Mouse (Mus musculus): ENCODE measurements around the gene Dpep2nb. TPM values are rescaled to one million over a fixed set of nuclear protein-coding genes. Genes with fewer than 3 reads are reported as not detected.

The Dpep2nb gene
- 0.14 TPM in 1 of 2 replicates, not detected in the other for polyA plus RNA-seq (2015; fragmentation: Nextera tagmentation; extraction: Ambion mirVana)

- peaks cover 17% of the 10 kb centered on the region for H3K4me1 ChIP-seq
- ATAC-seq (ENCODE audit: low FRiP score): no peak
- H3K27ac ChIP-seq (replicated peaks): no peak within 1 kb of the TSS
- H3K9me3 ChIP-seq (replicated peaks): no peaks in the 10 kb centered on the region
- H3K27me3 ChIP-seq (replicated peaks): no peaks in the 10 kb centered on the region
- H3K36me3 ChIP-seq: no peaks in the 10 kb centered on the region
- H3K4me2 ChIP-seq: no peak within 1 kb of the TSS
- WGBS: 81% methylated on average over 4 of the region's 4 CpGs
- no peak within 1 kb of the TSS for H3K9ac ChIP-seq (replicated peaks)
- no peak within 1 kb of the TSS for H3K4me3 ChIP-seq (replicated peaks)
Observed at GRCm38 (mm10) chr8:106005875-106006274, at the start of gene Dpep2nb. Gene Dpep2nb (minus strand): TSS chr8:106005975.

- Histone ChIP-seq H3K9me3 (replicated peaks) (no peaks in the 10 kb centered on the region), H3K27ac (replicated peaks) (no peak overlapping the region), H3K9ac (replicated peaks) (no peak overlapping the region), H3K4me2 (no peak overlapping the region), H3K4me1 (peaks cover 8% of the 10 kb centered on the region), H3K27me3 (replicated peaks) (no peaks in the 10 kb centered on the region), H3K36me3 (peaks cover 31% of the 10 kb centered on the region), H3K4me3 (replicated peaks) (no peak overlapping the region)
- no peak for ATAC-seq (ENCODE audit: low FRiP score)
- WGBS: 31% methylated on average over 3 of the region's 3 CpGs
Observed at GRCm38 (mm10) chr8:106055038-106055437, 49.3 kb upstream of the Dpep2nb start.

- peaks cover 8% of the 10 kb centered on the region for H3K4me1 ChIP-seq
- no peak for ATAC-seq (ENCODE audit: low FRiP score)
- WGBS: 20% methylated on average over 6 of the region's 6 CpGs
- H3K9ac ChIP-seq (replicated peaks): no peak overlapping the region
- H3K4me3 ChIP-seq (replicated peaks): no peak overlapping the region
- H3K4me2 ChIP-seq: no peak overlapping the region
- H3K27me3 ChIP-seq (replicated peaks): no peaks in the 10 kb centered on the region
- no peak overlapping the region for H3K27ac ChIP-seq (replicated peaks)
- H3K36me3 ChIP-seq: peaks cover 38% of the 10 kb centered on the region
- no peaks in the 10 kb centered on the region for H3K9me3 ChIP-seq (replicated peaks)
Observed at GRCm38 (mm10) chr8:106054190-106054811, 48.5 kb upstream of the Dpep2nb start.

- H3K27me3 ChIP-seq (replicated peaks): no peaks in the 10 kb centered on the region
- no peaks in the 10 kb centered on the region for H3K9me3 ChIP-seq (replicated peaks)
- H3K4me1 ChIP-seq: no peaks in the 10 kb centered on the region
- no peak overlapping the region for H3K27ac ChIP-seq (replicated peaks)
- 90% methylated on average over 9 of the region's 9 CpGs for WGBS
- H3K4me2 ChIP-seq: no peak overlapping the region
- H3K9ac ChIP-seq (replicated peaks): no peak overlapping the region
- no peak for ATAC-seq (ENCODE audit: low FRiP score)
- peaks cover 38% of the 10 kb centered on the region for H3K36me3 ChIP-seq
- no peak overlapping the region for H3K4me3 ChIP-seq (replicated peaks)
Observed at GRCm38 (mm10) chr8:106052510-106053089, 46.8 kb upstream of the Dpep2nb start.

GRCm38 (mm10) chr8:106051068-106051467, 45.3 kb upstream of the Dpep2nb start:
- ATAC-seq (ENCODE audit: low FRiP score): no peak
- WGBS: 94% methylated on average over 3 of the region's 3 CpGs
- peaks cover 47% of the 10 kb centered on the region for H3K36me3 ChIP-seq

GRCm38 (mm10) chr8:106049840-106050239, 44.1 kb upstream of the Dpep2nb start:
- no peak overlapping the region for H3K27ac ChIP-seq (replicated peaks)
- H3K36me3 ChIP-seq: peaks cover 54% of the 10 kb centered on the region
- no peak for ATAC-seq (ENCODE audit: low FRiP score)
- H3K4me2 ChIP-seq: no peak overlapping the region
- 88% methylated on average over 6 of the region's 6 CpGs for WGBS
- H3K4me3 ChIP-seq (replicated peaks): no peak overlapping the region
- H3K9me3 ChIP-seq (replicated peaks): no peaks in the 10 kb centered on the region
- H3K4me1 ChIP-seq: no peaks in the 10 kb centered on the region
- no peaks in the 10 kb centered on the region for H3K27me3 ChIP-seq (replicated peaks)
- H3K9ac ChIP-seq (replicated peaks): no peak overlapping the region

More at GRCm38 (mm10) chr8:106051068-106051467, 45.3 kb upstream of the Dpep2nb start:
- Histone ChIP-seq H3K4me2 (no peak overlapping the region), H3K4me3 (replicated peaks) (no peak overlapping the region), H3K27ac (replicated peaks) (no peak overlapping the region), H3K4me1 (no peaks in the 10 kb centered on the region), H3K27me3 (replicated peaks) (no peaks in the 10 kb centered on the region), H3K9me3 (replicated peaks) (no peaks in the 10 kb centered on the region), H3K9ac (replicated peaks) (no peak overlapping the region)

- H3K27ac ChIP-seq (replicated peaks): no peak overlapping the region
- peaks cover 52% of the 10 kb centered on the region for H3K36me3 ChIP-seq
- no peak for ATAC-seq (ENCODE audit: low FRiP score)
- no peak overlapping the region for H3K9ac ChIP-seq (replicated peaks)
- H3K27me3 ChIP-seq (replicated peaks): no peaks in the 10 kb centered on the region
- no peaks in the 10 kb centered on the region for H3K9me3 ChIP-seq (replicated peaks)
- no peak overlapping the region for H3K4me2 ChIP-seq
- H3K4me3 ChIP-seq (replicated peaks): no peak overlapping the region
- H3K4me1 ChIP-seq: no peaks in the 10 kb centered on the region
- 87% methylated on average over 5 of the region's 5 CpGs for WGBS
Observed at GRCm38 (mm10) chr8:106047854-106048630, 42.3 kb upstream of the Dpep2nb start.

GRCm38 (mm10) chr8:106046872-106047559, 41.2 kb upstream of the Dpep2nb start:
- WGBS: 96% methylated on average over 11 of the region's 11 CpGs
- H3K4me2 ChIP-seq: no peak overlapping the region
- no peak for ATAC-seq (ENCODE audit: low FRiP score)
- no peak overlapping the region for H3K27ac ChIP-seq (replicated peaks)
- H3K4me1 ChIP-seq: no peaks in the 10 kb centered on the region
- no peaks in the 10 kb centered on the region for H3K9me3 ChIP-seq (replicated peaks)
- H3K36me3 ChIP-seq: peaks cover 46% of the 10 kb centered on the region
- H3K9ac ChIP-seq (replicated peaks): no peak overlapping the region
- H3K4me3 ChIP-seq (replicated peaks): no peak overlapping the region
- no peaks in the 10 kb centered on the region for H3K27me3 ChIP-seq (replicated peaks)

GRCm38 (mm10) chr8:106044151-106044550, 38.4 kb upstream of the Dpep2nb start:
- ATAC-seq (ENCODE audit: low FRiP score): no peak
- H3K27ac ChIP-seq (replicated peaks): no peak overlapping the region
- WGBS: 78% methylated on average over 3 of the region's 3 CpGs
- no peak overlapping the region for H3K4me2 ChIP-seq
- H3K27me3 ChIP-seq (replicated peaks): no peaks in the 10 kb centered on the region
- peaks cover 29% of the 10 kb centered on the region for H3K36me3 ChIP-seq
- H3K4me1 ChIP-seq: no peaks in the 10 kb centered on the region
- H3K9ac ChIP-seq (replicated peaks): no peak overlapping the region
- no peaks in the 10 kb centered on the region for H3K9me3 ChIP-seq (replicated peaks)
- H3K4me3 ChIP-seq (replicated peaks): no peak overlapping the region

- H3K36me3 ChIP-seq: peaks cover 29% of the 10 kb centered on the region
- ATAC-seq (ENCODE audit: low FRiP score): no peak
- no peaks in the 10 kb centered on the region for H3K4me1 ChIP-seq
- H3K9ac ChIP-seq (replicated peaks): no peak overlapping the region
- no peak overlapping the region for H3K4me3 ChIP-seq (replicated peaks)
- WGBS: 51% methylated on average over 2 of the region's 2 CpGs
- no peak overlapping the region for H3K4me2 ChIP-seq
- no peaks in the 10 kb centered on the region for H3K27me3 ChIP-seq (replicated peaks)
- H3K9me3 ChIP-seq (replicated peaks): no peaks in the 10 kb centered on the region
- H3K27ac ChIP-seq (replicated peaks): no peak overlapping the region
Observed at GRCm38 (mm10) chr8:106043055-106043454, 37.3 kb upstream of the Dpep2nb start.

GRCm38 (mm10) chr8:106040218-106040617, 34.4 kb upstream of the Dpep2nb start:
- Histone ChIP-seq H3K4me2 (no peak overlapping the region), H3K9ac (replicated peaks) (no peak overlapping the region), H3K4me1 (no peaks in the 10 kb centered on the region), H3K27ac (replicated peaks) (no peak overlapping the region), H3K36me3 (peaks cover 29% of the 10 kb centered on the region), H3K9me3 (replicated peaks) (no peaks in the 10 kb centered on the region), H3K27me3 (replicated peaks) (no peaks in the 10 kb centered on the region), H3K4me3 (replicated peaks) (no peak overlapping the region)
- ATAC-seq (ENCODE audit: low FRiP score): no peak
- 84% methylated on average over 4 of the region's 4 CpGs for WGBS

Data from neural tube, embryonic 15.5 days (tissue).